Mouse (Mus musculus) erythroid progenitor cell, adult 5-6 weeks (primary cell): ENCODE results near the gene Krt18. TPM values are rescaled to one million over a fixed set of nuclear protein-coding genes. Genes with fewer than 3 reads are reported as not detected.
A peak's percentile ranks its signal among the peaks of the same experiment; 100 is the strongest.
"Not testable (repeated sequence)": the region's sequence is repeated elsewhere in the genome, so short reads cannot be mapped to it uniquely, and the experiment has no call there.

ENCODE experiments used
- ATAC-seq: replicated peaks from 2 replicates; pipeline ENCODE4 v1.8.0; 2016; ENCODE audit warnings: moderate number of reproducible peaks, mild to moderate bottlenecking, moderate TSS enrichment, inconsistent platforms; ENCODE audit not compliant: poor library complexity, low FRiP score, severe bottlenecking
- total RNA-seq, 2 experiments: library from RNA; stranded (forward) in 1 of 2; stranded (reverse) in 1 of 2; fragments of 150-400 nt in 1 of 2; fragments of 186-747, 209-891 nt in 1 of 2; gene quantifications; 2 replicates each; pipeline versions ENCODE4 v1.2.3 to v1.2.4; 2015 to 2017; ENCODE audit warnings: low replicate concordance in 2 of 2

Krt18 gene
- total RNA-seq (2015; ENCODE audit: low replicate concordance) (1.7 TPM in 1 of 2 replicates, not detected in the other), total RNA-seq (2017; ENCODE audit: low replicate concordance) (0.26 TPM in 1 of 2 replicates, not detected in the other)

DNA sequence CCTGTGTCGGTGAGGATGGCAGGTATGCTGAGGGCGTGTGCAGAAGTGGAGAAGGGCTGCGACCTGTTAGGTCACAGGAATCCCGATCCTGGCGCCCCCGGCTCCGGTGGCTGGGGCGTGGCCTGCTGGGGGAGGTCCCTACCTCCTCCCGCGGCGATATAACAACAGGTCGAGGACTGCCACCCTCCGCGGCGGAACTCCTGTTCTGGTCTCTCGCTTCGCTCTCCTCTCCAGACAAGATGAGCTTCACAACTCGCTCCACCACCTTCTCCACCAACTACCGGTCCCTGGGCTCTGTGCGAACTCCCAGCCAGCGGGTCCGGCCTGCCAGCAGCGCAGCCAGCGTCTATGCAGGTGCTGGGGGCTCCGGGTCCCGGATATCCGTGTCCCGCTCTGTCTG lies at the start of gene Krt18:
Krt18 (plus strand) TSS at position 141 of the 400 bp plus-strand sequence.
- ATAC-seq: no peak

DNA sequence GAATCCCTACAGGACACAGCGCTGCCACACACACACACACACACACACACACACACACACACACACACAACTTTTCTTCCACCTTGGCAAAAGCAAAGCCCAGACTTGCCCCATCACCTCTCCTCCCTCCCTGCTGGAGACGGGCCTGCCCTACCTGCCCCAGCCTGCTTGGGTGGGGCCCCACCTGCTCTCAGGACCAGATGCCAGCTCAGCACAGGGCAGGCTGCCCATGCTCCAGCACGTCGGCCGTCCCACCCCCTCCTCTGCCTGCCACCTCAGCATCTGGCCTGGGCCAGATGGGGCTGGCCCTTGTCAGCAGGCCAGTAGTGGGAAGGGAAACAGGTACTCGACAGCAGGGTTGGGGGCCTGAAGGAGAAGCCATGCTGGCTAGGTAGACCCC lies 47.1 kb upstream of the Krt18 start:
- no peak for ATAC-seq

DNA sequence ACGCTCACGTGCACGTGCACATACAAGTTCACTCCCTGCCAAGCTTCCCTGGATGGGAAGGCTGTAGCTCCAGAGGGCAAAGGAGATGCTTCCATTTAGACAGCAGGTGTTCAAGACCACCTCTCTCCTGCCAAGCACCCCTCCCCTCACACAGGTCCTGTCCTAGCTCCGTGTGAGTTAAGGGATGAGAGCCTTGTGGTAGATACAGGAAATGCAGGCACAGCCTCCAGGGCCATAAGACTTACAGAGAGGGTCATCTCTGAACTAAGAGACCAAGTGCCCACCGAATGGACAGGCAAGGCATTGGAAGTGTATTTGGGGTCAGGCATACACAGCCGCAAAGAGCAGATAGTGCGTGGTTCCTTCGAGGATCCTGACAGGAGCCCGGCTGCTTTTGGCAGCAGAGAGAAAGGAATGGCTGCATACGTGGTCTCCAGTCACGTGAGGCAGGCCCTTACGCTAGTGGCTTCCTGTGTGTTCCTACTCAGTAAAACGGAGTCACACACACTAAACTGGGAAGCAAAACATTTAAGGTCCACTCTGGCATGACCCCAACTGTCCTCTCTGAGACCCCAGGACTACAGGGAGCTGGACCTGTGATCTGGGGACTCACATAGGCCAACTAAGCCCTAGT lies 44.5 kb upstream of the Krt18 start:
- no peak for ATAC-seq

DNA sequence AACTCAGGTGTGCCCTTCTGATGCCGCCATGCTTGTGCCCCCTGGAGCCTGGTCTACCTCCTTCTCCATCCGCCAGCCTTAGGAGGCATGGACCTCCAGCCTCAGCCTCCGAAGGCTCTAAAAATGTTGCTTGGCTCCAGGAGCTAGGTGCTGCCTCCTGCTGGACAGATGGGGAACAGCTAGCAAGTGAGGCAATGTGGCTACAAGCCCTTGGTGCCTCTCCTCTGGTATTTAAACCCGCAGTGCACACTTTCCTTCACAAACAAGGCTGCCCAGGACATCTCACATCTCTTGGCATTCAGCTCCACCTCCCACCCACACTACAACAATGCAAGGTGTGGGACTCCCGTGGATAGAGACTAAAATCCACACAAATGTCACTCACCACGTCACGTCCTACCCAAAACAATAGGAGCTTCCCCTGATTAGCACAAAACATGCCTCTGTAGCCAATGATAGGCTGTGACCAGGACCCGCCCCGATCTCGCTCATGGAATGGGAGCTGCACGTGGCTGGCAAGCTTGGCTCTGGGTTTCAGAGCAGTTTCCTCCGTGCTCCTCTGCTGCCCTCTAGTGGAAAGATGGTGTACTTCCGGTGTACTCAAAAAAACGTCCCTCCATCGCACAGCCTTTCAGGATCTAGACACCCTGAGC lies 43.9 kb upstream of the Krt18 start:
- peak; percentile 85 for ATAC-seq

DNA sequence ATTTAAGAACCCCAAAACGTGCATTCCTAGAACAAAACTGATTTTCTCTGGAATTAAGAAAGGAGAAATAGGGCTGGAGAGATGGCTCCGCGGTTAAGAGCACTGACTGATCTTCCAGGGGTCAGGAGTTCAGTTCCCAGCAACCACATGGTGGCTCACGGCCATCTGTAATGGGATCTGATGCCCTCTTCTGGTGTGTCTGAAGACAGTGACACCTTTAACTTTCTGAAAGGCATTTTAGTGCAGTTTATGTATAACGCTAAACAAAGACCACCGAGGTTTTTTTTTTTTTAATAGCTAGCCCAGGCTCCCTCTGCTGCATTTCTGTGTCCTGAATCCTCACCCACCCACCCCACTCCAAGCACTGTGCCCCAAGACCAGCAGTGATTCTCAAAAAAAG lies 43.2 kb upstream of the Krt18 start:
- no peak for ATAC-seq

DNA sequence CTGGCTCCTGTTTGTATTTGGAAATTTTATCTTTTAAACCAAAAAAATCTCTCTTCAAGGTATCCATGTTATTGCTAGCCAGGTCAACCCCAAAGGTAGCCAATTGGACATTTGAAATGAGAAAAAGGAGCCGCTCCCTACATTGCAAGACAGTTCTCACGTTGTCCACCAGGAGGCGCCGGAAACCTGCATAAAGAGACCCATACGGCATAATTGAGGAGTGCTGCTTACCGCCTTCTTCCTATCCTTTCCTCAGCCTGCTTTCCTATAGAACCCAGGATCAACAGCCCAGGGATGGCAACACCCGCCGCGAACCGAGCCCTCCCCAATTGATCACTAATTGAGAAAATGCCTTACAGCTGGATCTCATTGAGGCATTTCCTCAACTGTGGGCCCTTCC lies 39.9 kb upstream of the Krt18 start:
- peak; percentile 54; the same call in 1 of the 2 replicates for ATAC-seq

DNA sequence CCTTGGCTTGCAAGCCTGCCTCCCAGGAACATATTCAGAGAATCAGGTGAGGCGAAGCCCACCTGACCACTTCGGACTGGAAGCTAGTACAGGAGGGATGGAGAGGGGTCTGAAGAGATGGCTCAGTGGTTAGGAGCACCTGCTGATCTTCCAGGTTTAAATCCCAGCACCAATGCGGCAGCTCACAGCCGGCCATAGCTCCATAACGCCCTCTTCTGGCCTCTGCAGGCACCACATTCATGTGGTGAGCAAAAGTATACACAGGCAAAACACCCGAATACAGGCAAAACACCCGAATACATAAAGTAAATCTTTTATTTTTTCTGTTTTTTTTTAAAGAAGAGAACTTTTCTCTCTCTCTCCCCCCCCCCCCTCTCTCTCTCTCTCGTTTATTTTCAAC lies 39.3 kb upstream of the Krt18 start:
- no peak for ATAC-seq

DNA sequence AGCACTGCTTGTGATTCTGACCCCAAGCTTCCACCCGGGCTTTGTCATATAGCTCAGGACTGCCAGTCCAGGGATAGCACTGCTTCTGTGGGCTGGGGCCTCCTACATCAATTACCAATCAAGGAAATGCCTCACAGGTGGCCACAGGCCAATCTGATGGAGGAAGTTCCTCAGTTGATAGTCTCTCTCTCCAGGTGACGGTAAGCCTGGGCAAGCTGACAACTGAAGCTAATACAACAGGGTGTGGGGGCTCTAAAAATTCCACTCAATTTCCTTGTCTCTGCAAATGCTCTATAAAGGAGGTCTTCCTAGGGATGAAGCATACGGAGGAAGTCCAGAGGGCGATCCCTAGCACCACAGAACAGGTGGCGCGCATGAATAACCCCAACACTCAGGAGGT lies 37.0 kb upstream of the Krt18 start:
- no peak for ATAC-seq

DNA sequence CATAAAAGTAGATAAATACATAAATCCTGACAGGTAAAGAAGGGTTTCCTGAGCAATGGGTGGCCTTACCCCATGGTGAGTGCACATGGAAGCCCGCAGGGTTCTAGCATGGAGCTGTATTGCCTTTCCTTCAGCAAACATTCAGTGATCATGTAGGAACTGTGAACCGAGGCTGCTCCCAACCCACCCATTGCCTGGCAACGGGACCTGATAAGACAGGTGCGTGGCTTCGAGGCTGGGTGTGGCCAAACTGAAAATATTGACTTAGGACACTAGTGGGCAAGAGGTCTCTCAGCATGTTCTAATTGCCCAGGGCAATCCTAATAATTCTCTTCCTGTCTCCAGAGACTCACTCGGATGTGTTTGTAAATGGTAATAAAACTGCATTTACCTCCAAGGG lies 33.6 kb upstream of the Krt18 start:
- 0 out of 2 replicates have a peak, but pooled peaks have one; percentile 16 for ATAC-seq

DNA sequence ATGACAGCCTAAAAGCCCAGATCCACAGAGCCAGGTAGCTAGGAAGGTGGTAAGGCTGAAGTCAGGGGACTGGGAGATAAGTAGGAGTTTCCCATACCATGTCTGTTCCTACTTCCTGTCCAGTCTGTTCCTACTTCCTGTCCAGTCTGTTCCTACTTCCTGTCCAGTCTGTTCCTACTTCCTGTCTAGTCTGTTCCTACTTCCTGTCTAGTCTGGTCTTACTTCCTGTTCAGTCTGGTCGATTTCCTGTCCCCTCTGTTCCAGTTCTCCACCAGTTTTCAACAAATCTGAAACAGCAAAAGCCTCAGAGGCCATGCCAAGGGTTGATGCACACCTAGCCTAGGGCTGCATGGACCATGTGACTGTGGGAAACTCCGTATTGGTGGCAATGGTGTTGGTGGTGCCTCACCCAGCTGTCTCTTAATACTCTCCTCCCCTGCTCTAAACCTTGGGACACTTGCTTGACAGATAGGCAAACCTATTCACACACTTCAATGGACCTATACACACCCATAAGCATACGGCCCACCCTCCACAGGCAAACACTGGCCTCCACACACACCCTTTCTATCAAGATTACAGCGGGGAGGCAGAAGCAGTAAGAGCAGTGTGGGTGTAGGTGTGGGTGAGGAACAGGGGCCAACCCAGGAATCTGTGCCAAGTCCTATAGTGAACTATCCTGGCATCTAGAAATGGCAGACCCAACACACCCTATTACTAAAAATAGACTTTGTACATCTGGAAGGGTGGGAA lies 32.3 kb upstream of the Krt18 start:
- no peak for ATAC-seq

DNA sequence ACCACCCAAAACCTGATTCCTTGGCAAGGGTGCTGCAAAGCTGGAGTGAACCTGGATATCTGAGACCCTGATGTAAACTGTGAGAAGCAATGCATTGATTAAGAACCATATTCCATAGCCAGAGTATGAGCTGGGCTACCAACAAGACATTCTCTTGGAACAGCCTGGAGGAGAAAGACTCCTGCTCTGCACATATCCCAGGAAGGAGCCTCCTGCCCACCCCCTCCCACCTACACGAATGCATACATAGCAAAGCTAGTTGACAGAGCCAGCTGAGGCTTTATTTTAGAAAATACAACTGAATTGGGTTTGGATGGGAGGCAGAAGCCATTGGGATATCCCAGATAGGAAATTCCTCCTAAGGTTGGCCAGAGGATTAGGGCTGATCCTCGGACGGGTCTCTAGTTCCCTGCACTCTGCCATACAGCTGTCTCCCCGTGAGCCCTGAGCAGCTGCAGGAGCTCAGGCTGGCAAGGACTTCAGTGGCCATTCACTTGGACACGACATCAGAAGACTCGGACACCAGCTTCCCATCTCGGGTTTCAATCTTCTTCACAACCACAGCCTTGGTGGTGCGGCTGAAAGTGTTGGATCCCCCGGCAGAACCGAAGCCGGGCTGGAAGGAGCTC lies 31.4 kb upstream of the Krt18 start:
- not testable (repeated sequence) for ATAC-seq

DNA sequence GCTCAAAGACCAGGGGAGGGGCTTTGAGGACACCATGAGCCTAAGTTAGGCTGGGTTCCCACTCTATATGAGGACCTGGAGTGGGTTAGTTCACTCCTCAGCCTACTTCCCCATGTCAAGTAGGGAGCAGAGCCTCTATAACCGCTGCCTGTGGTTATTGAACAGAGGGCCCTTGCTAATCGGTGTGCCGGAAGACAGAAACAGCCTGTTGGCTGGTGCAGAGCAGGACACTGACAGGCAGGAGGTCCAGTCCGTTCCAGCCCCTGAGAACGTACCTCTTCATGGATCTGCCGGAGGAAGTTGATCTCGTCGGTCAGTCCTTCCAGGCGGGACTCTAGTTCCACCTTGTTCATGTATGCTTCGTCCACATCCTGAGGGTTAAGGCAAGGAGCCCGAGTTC lies 28.8 kb upstream of the Krt18 start:
- ATAC-seq: no peak

DNA sequence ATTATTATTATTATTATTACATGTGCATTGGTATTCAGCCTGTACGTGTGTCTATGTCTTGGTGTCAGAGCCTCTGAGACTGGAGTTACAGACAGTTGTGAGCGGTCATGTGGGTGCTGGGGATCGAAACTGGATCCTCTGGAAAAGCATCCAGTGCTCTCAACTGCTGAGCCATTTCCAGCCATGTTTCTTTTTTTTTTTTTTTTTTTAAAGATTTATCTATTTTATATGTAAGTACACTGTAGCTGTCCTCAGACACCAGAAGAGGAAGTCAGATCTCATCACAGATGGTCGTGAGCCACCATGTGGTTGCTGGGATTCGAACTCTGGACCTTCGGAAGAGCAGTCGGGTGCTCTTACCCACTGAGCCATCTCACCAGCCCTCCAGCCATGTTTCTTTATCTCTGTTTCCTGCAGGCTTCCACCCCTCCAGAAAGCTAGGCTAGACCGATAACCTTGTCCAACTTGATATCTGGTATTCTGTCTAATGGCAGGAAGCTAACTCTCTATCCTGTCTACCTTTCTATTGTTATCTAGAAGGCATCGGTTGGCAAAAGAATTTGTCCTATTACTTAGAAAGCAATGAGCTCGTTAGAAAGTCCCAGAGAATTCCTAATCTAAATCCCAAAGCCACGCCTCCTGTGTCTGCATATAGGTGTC lies 28.2 kb upstream of the Krt18 start:
- ATAC-seq: no peak

DNA sequence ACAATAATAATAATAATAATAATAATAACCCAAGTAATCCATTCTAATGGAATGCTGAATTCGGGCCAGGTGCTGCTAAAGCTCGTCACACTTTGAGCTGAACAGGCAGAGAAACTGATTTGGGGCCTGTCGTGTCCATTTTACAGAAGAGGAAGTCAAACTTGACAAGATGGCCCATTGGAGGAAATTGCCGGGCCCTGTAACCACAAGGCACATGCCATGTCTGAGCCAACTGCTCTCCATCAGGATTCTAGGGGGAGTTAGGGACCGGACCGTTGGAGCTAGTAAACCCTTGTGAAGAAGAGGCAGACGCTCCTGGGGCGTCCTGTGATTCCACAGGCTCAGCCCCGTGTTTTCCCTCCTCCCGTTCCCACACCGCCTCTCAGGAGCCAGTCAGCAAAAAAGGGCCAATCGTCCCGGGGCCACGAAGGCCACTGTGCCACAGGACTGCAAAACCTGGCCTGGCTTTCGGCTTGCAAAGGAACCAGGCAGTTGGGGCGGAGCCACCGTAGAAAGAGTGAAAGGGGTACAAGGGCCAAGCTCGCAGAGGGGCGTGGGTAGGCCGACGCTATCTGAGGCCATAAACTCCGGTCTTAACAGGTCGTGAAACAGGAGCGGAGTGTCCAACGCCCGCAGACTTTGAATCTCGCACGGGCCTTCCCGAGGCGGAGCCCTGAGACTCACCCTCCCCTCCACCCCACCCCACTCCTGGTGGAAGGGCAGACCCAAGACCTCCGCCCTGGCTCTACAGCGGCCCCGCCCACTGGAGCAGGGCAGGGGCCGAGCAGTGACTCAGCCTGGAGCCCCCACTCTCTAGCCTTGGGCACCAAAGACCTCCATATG lies 25.1 kb upstream of the Krt18 start:
- ATAC-seq: no peak

DNA sequence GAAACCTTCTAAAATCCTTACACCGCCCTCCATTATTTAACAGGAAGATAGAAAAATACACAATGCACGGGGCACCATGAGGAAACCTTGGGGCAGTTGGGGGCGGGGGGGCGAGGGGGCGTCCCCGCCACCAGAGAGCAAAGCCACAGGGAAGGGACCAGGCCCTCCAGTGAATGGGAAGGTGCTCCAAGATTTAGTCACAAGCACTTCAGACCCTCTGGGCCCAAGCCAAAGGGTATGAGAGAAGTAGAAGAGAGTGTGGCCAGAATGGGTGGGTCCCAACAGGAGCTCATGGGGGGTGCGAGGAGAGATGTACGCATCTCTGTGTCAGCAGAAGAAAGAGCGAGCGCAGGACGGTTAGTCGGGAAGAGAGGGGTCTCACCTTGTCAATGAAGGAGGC lies 24.5 kb upstream of the Krt18 start:
- ATAC-seq: no peak

DNA sequence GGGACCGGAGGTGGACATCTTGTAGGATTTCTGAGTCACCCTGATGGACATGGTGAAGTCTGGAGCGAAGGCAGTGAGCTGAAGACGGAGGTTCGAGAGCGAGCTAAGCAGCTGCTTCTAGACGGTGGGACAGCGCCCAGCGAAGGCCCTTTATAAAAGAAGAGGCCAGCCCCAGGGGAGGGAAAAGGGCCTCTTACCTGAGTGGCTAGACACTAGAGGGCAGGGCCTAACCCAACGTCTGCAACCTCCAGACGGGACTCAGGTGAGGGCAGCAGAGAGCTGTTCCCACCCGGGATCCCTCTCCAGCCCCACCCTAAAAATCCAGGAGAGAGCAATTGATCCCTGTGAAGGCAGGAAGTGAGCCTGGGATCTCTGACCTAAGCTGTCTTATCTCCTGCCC lies 23.8 kb upstream of the Krt18 start, which contains the start of gene Krt8:
Krt8 (minus strand) TSS at position 294 of the 400 bp plus-strand sequence.
- no peak for ATAC-seq

DNA sequence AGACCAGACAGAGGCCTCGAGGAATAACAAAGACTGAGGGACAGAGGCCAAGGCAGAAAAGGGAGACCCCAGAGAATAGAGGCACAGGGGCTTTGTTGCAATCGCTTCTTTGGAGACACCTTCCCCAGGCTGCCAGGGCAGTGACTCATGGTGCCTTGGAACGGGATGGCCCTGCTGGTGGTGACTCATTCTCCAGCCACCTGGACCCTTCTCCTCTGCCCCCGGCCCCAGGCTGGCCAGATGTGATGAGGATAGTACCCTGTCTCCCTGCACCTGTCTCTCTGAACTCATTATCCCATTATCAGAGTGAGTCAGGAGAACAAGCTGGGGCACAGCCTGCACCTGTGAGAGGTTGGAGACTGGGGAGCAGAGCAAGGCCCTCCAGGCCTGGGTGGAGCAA lies 22.7 kb upstream of the Krt18 start:
- ATAC-seq: no peak

DNA sequence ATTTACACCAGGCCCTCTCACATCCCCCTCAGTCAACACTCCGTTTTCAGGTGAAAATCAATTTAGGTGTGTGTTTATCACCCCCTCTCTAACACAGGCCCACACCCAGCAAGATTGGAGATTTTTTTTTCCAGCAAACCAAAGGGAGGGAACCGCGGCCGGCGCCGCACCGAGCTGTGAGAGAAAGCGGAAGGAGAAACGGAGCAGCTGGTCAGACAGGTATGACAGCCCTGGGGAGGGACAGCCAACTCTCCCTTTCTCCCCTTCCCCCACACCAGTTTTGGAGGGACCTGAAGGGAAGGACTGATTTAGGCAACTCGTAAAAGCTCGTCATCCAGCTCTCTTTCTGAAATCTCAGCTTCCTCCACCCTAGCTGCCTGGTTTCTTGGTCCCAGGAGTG lies 21.7 kb upstream of the Krt18 start:
- no peak for ATAC-seq
